Mouse (Mus musculus): ENCODE data around the gene Ddi2.
"Not testable (repeated sequence)": the region's sequence is repeated elsewhere in the genome, so short reads cannot be mapped to it uniquely, and the experiment has no call there.

Ddi2 gene

GRCm38 (mm10) chr4:141722731-141723672, at the start of gene Ddi2:
TSS of gene Ddi2 (minus strand) at chr4:141723419.
- peak; percentile 55 for DNase-seq (ENCODE audit: low read depth, low spot score)

- not testable (repeated sequence) for DNase-seq (ENCODE audit: low read depth, low spot score)
Observed at GRCm38 (mm10) chr4:141773019-141773418, 49.8 kb upstream of the Ddi2 start.

- DNase-seq (ENCODE audit: low read depth, low spot score): no peak
Observed at GRCm38 (mm10) chr4:141771823-141772222, 48.6 kb upstream of the Ddi2 start.

GRCm38 (mm10) chr4:141769501-141770160, 46.4 kb upstream of the Ddi2 start:
- no peak for DNase-seq (ENCODE audit: low read depth, low spot score)

- DNase-seq (ENCODE audit: low read depth, low spot score): no peak
Observed at GRCm38 (mm10) chr4:141767353-141768036, 44.3 kb upstream of the Ddi2 start.

- DNase-seq (ENCODE audit: low read depth, low spot score): no peak
Observed at GRCm38 (mm10) chr4:141766668-141767352, 43.6 kb upstream of the Ddi2 start.

GRCm38 (mm10) chr4:141766316-141766667, 43.1 kb upstream of the Ddi2 start:
- no peak for DNase-seq (ENCODE audit: low read depth, low spot score)

GRCm38 (mm10) chr4:141765008-141765407, 41.8 kb upstream of the Ddi2 start:
- no peak for DNase-seq (ENCODE audit: low read depth, low spot score)

- DNase-seq (ENCODE audit: low read depth, low spot score): no peak
Observed at GRCm38 (mm10) chr4:141763476-141763875, 40.3 kb upstream of the Ddi2 start.

GRCm38 (mm10) chr4:141762102-141762598, 38.9 kb upstream of the Ddi2 start:
- DNase-seq (ENCODE audit: low read depth, low spot score): no peak

- no peak for DNase-seq (ENCODE audit: low read depth, low spot score)
Observed at GRCm38 (mm10) chr4:141760942-141761341, 37.7 kb upstream of the Ddi2 start.

- DNase-seq (ENCODE audit: low read depth, low spot score): no peak
Observed at GRCm38 (mm10) chr4:141758874-141759542, 35.8 kb upstream of the Ddi2 start.

- DNase-seq (ENCODE audit: low read depth, low spot score): no peak
Observed at GRCm38 (mm10) chr4:141757124-141757523, 33.9 kb upstream of the Ddi2 start.

GRCm38 (mm10) chr4:141755375-141755930, 32.2 kb upstream of the Ddi2 start:
- no peak for DNase-seq (ENCODE audit: low read depth, low spot score)

GRCm38 (mm10) chr4:141752076-141752421, 28.8 kb upstream of the Ddi2 start:
- no peak for DNase-seq (ENCODE audit: low read depth, low spot score)

GRCm38 (mm10) chr4:141751419-141752075, 28.3 kb upstream of the Ddi2 start:
- no peak for DNase-seq (ENCODE audit: low read depth, low spot score)

- no peak for DNase-seq (ENCODE audit: low read depth, low spot score)
Observed at GRCm38 (mm10) chr4:141750826-141751225, 27.6 kb upstream of the Ddi2 start.

GRCm38 (mm10) chr4:141749557-141749956, 26.3 kb upstream of the Ddi2 start:
- no peak for DNase-seq (ENCODE audit: low read depth, low spot score)

- no peak for DNase-seq (ENCODE audit: low read depth, low spot score)
Observed at GRCm38 (mm10) chr4:141746578-141747346, 23.5 kb upstream of the Ddi2 start, which contains the start of gene Agmat. TSS of gene Agmat (plus strand) at chr4:141746672.

Data from WW6 (cell line).